Mouse (Mus musculus) v-Abl transformed pro-B cells (cell line): ENCODE measurements around the gene Pcnx3.

Experiments
- in situ Hi-C, 2 experiments: fragments of 400-800 bp; cut with MboI; formaldehyde crosslinking; loops; one replicate each; pipeline ENCODE4 v1.15.1; 2025; ENCODE audit not compliant: unreplicated experiment in 2 of 2

The Pcnx3 gene

GRCm38 (mm10) chr19:5688200-5689087, at the start of gene Pcnx3, which contains the start of gene Map3k11:
Gene Pcnx3, minus strand, starts transcription at chr19:5688908.
Gene Map3k11, plus strand, starts transcription at chr19:5688742.
- in situ Hi-C loops, result no loop called here

- in situ Hi-C loops, result loop anchor here (5.0 to 10.0 kb wide), 2 partner anchors 38 to 350 kb away; partner anchors contain the start of genes Cdca5 (in 1 of the 2), Gm28374 (in 1 of the 2), Scyl1 (in 1 of the 2) and Tmem262 (in 1 of the 2)
These were observed 45.6 kb upstream of the Pcnx3 start for GRCm38 (mm10) chr19:5734325-5734724.

- in situ Hi-C loops, result loop anchor here (5.0 to 10.0 kb wide), 2 partner anchors 41 to 353 kb away; partner anchors contain the start of genes Cdca5 (in 1 of the 2), Gm28374 (in 1 of the 2), Scyl1 (in 1 of the 2) and Tmem262 (in 1 of the 2)
These were observed 42.7 kb upstream of the Pcnx3 start for GRCm38 (mm10) chr19:5731264-5731978.

GRCm38 (mm10) chr19:5730314-5731186, 41.8 kb upstream of the Pcnx3 start:
- in situ Hi-C loops, result loop anchor here (5.0 to 10.0 kb wide), 2 partner anchors 42 to 354 kb away; partner anchors contain the start of genes Cdca5 (in 1 of the 2), Gm28374 (in 1 of the 2), Scyl1 (in 1 of the 2) and Tmem262 (in 1 of the 2)

- in situ Hi-C loops, result no loop called here
These were observed 40.7 kb upstream of the Pcnx3 start, which contains the start of gene Fam89b for GRCm38 (mm10) chr19:5729444-5729815. Gene Fam89b, minus strand, starts transcription at chr19:5729653.

- in situ Hi-C loops, result no loop called here
These were observed 40.1 kb upstream of the Pcnx3 start for GRCm38 (mm10) chr19:5728631-5729443.

- in situ Hi-C loops, result no loop called here
These were observed 39.0 kb upstream of the Pcnx3 start for GRCm38 (mm10) chr19:5727701-5728100.

- in situ Hi-C loops, result no loop called here
These were observed 38.4 kb upstream of the Pcnx3 start for GRCm38 (mm10) chr19:5726961-5727578.

GRCm38 (mm10) chr19:5725767-5726515, 37.2 kb upstream of the Pcnx3 start, which contains the start of gene Ehbp1l1:
Gene Ehbp1l1, minus strand, starts transcription at chr19:5726317.
- in situ Hi-C loops, result no loop called here

GRCm38 (mm10) chr19:5725029-5725707, 36.5 kb upstream of the Pcnx3 start:
- in situ Hi-C loops, result no loop called here

GRCm38 (mm10) chr19:5724549-5724941, 35.8 kb upstream of the Pcnx3 start:
- in situ Hi-C loops, result no loop called here

GRCm38 (mm10) chr19:5723934-5724548, 35.3 kb upstream of the Pcnx3 start:
- in situ Hi-C loops, result no loop called here

GRCm38 (mm10) chr19:5722848-5723425, 34.2 kb upstream of the Pcnx3 start:
- in situ Hi-C loops, result no loop called here

- in situ Hi-C loops, result no loop called here
These were observed 32.5 kb upstream of the Pcnx3 start for GRCm38 (mm10) chr19:5721233-5721632.

- in situ Hi-C loops, result no loop called here
These were observed 28.2 kb upstream of the Pcnx3 start for GRCm38 (mm10) chr19:5716955-5717354.

- in situ Hi-C loops, result no loop called here
These were observed 27.3 kb upstream of the Pcnx3 start for GRCm38 (mm10) chr19:5715793-5716688.
